Mouse (Mus musculus): ENCODE data around the gene Coro6.

GRCm38 (mm10) chr11:77516553-77517425 is 54.6 kb downstream of the Coro6 start:
- TF ChIP-seq CTCF (conservative IDR thresholded peaks at IDR 0.05; ENCODE audit: insufficient read depth, insufficient read length, low read depth, low read length) (no peak), POLR2A (IDR thresholded peaks at IDR 0.05; ENCODE audit: low read depth, low read length) (no peak)

Data from kidney, adult 2 months (tissue).